Mouse (Mus musculus) gastrocnemius, postnatal 36 days (tissue): Measurements from ENCODE around the gene Hsd17b12. TPM values are rescaled to one million over a fixed set of nuclear protein-coding genes. Genes with fewer than 3 reads are reported as not detected.

Experiments
- DNase-seq, 2 experiments: peaks; one replicate each; pipeline ENCODE4 v3.0.0; 2022
- intact Hi-C: fragments of 180-260 bp; cut with DNase I; formaldehyde crosslinking; loops from one replicate; pipeline ENCODE4 v1.15.1; 2025
- total RNA-seq, 2 experiments: library from RNA; stranded (reverse); gene quantifications; 2 replicates each; pipeline ENCODE4 v1.2.3; 2021

Hsd17b12 gene
- total RNA-seq, 2 experiments from 2014 or later: 6.6 TPM

DNA sequence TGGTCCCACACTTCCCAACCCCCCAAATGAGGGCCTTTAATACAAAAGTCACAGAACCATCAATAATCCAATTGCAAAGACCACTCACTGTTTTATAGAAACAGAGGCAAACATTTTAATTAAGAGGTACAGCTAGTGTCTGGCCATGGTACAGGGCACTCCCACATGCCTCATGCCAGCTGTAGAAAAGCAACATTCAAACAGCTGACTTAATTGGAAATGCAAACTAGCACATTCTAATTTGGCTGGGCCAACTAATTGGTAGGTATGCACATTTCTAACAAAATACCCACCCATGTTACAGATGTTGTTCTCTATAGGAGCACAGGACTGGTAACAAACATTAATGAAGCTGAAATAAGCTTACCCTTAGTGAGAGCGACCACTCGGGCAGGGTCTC lies 54.0 kb downstream of the Hsd17b12 start:
- DNase-seq: no peak
- intact Hi-C loops: no loop called here

DNA sequence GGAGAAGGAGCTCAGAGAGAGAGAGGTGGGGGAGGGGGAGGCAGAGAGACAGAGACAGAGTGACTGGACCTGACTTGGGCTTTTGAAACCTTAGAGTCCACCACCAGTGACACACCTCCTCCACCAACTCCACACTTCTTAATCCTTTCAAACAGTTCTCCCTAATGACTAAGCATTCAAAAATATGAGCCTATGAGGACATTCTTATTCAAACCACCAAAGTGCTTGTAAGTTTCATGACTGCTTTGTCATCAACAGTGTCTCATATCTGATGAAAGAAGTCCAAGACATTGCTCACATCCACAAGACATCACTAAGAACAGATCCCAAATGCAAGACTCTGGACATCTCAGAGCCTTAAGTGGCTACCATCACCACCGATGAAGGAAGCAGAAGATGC lies 67.9 kb downstream of the Hsd17b12 start:
- intact Hi-C loops: no loop called here
- no peak for DNase-seq

DNA sequence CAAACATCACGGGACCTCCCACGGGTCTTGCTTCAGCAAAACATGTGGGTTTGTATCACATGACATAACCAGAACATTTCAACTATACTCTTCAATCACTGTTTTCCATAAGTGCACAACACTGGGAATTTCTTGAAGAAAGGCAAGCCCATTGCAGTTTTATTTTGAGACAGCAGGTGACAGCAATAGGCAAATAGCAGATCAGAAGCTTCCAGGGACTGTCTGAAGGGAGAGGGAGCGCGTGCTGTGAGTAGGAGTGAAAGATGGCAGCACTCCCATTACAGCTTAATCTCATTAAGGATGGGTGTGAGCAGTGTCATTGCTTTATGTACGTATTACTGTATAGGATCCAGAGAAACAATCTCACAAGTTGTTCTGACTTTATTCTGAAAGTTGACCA lies 88.3 kb downstream of the Hsd17b12 start:
- intact Hi-C loops: no loop called here

DNA sequence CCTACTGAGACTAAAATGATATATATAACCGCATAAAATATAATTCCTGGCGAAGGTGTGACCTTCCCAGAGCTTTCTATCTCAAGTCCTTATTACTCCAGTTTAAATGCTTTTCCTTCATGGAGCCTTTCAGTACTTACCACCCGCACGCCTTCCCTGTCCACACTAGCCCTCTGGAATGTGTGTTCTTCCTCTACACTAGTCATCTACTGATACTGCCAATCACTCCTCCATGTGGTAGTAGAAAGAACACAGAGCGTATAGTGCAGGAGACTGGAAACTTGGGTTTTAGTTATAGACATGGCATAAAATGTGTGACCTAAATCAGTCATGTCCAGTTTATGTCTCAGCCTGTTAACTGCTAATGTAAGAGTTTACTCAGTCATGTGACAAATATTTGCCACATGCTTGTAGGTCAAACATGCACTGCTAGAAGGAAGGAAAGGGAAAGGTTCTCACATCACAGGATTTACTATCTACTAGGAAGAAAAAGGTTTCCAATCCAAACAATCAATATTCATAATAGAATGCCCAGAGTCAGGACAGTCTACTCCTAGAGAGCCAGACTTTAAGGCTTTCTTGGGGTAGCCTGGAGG lies 91.1 kb downstream of the Hsd17b12 start:
- DNase-seq: no peak
- intact Hi-C loops: no loop called here

More for the DNA sequence above, 88.3 kb downstream of the Hsd17b12 start:
- no peak for DNase-seq

DNA sequence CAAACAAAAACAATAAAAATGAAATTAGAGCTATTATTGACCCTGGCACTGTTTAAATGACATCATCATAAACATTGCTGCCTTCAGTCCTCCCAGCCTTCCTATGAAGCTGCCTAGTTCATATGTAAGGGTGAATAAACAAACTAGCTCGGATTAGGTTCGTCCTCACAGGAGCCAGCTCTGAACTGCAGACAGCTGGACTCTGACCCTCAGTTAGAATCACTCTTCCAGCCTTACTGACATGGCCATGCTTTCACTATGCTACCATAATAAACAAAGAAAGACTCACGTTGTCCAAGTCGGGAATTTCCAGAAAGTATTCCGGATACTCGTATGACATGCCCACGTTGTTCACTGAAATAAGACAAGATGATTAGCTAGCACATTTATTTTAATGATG lies 91.6 kb downstream of the Hsd17b12 start:
- intact Hi-C loops: no loop called here
- DNase-seq: no peak

DNA sequence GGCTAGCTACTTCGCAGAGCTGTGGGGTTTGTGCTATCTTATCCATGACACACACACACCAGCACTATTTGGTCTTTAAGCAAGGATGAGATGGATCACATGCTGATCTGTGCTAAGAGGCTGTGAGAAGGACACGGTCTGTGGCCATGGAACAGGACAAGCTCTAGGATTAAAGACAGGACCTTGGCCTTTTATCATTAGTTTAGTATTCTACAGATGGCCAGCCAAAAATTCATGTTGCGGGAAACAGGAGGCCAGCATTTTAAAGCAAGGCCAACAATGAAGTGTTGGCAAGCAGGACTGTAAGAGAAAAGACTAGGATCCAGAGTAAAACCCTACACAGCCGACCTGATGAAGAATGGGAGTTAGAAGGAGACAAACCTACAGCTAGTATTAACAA lies 95.0 kb downstream of the Hsd17b12 start:
- no peak for DNase-seq
- intact Hi-C loops: no loop called here

DNA sequence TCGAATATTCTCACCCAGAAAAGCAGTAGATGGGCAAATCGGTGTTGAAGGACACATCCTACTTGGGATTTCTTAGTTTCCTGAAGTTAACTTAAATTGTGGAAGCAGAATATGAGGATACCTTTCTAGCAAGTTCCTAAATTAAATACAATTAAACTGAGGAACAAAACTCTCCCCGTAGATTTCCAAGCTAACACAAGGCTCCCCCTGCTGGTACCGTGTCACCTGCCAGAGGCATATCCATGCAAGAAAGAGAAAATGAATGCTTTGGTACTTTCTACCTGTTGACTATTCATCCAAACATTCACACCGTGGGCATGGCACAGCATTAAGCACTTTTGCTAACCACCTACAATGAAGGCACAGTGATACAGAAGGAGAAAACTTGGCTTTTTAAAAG lies 98.3 kb downstream of the Hsd17b12 start:
- intact Hi-C loops: loop anchor here (5.0 kb wide), 1 partner anchor 188 kb away; no protein-coding TSS in a partner anchor

DNA sequence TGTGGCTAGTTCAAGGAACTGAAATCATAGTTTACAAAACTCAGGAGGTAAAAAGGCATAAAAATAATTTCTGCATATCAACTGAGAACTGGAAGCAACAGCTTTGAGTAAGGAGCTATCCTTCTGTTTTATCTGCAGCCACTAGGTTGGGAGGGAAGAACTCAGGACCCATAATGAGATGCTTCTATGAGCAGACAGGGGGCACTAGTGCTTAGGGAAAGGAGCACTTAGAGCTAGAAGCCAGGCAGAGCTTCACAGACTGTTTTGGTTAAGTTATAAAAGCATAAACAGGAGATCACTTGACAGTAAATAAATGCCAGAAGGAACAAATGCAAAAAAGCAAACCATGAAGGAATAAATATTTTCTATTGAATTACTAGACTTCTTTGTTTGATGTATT lies 103.0 kb downstream of the Hsd17b12 start:
- no peak for DNase-seq
- intact Hi-C loops: loop anchor here (5.0 kb wide), 2 partner anchors 192 to 237 kb away; no protein-coding TSS in a partner anchor

More for the DNA sequence above, 98.3 kb downstream of the Hsd17b12 start:
- no peak for DNase-seq

DNA sequence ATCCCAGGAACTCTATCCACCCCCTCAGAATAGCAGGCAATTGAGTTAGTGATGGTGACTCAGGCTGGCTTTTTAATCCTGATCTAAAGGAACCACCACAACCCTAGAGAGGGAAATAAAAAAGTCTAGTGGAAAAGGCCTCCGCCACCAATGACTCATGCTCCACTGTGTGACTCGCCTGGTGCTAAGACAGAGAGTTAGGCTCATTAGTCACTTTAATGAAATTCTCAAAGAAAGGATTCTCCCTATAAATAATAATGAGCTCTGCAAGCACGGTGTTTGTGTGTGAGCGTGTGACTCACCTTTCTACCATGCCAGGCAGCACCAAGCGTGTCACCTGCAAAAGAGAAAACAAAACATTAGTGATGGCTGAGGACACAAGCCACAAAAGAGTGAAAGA lies 105.8 kb downstream of the Hsd17b12 start:
- intact Hi-C loops: loop anchor here (5.0 kb wide), 1 partner anchor 240 kb away; no protein-coding TSS in a partner anchor
- no peak for DNase-seq

DNA sequence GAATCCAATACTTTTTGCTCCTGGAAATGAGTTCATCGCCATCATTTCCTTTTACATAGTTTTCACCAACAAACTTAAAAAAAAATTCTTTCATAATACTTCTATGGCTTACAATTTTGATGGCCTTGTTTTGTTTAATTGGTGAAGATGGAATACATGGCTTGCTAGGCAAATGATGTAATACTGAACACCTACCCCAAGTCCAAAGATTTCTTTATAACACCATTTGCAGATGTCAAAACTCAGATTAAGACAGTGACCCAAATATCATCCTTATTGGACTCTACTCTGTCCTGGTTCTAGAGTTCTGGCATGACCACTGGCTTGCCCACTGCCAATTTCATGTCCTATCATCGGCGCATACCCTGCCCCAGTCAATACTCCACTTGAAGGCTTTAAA lies 106.9 kb downstream of the Hsd17b12 start:
- intact Hi-C loops: loop anchor here (5.0 kb wide), 1 partner anchor 241 kb away; no protein-coding TSS in a partner anchor

DNA sequence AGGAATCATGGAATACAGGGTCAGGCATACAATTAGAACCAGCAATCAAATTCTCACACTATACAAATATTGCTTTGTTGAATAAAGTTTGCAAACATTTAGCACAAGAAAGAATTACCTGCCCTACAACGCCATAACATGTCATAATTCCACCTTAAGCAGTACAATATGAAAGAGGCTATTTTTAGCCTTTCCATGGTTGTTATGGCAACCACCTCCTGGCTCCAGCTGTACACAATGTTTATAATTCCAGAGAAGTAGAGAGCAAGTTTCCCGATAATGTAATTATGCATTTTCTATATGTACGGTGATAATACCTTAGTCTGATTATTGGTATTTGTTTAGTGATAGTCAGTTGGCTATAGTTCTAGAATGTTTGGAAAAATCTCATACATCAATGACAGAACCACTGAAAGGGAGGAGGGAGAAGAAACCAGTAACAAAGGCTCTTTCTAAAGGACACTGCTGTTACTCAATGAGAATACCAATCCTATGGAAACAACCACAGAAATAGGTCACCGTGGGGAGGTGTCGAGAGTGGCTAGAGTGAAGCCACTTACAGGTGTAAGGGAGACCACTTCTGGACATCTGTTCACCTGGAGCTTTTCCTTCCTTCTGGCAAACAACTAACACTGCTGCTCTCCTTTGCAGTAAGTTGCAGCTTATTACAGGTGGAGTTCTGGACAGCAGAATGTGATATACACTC lies 108.1 kb downstream of the Hsd17b12 start:
- DNase-seq: no peak
- intact Hi-C loops: loop anchor here (5.0 kb wide), 1 partner anchor 243 kb away; no protein-coding TSS in a partner anchor

More for the DNA sequence above, 106.9 kb downstream of the Hsd17b12 start:
- DNase-seq: no peak

DNA sequence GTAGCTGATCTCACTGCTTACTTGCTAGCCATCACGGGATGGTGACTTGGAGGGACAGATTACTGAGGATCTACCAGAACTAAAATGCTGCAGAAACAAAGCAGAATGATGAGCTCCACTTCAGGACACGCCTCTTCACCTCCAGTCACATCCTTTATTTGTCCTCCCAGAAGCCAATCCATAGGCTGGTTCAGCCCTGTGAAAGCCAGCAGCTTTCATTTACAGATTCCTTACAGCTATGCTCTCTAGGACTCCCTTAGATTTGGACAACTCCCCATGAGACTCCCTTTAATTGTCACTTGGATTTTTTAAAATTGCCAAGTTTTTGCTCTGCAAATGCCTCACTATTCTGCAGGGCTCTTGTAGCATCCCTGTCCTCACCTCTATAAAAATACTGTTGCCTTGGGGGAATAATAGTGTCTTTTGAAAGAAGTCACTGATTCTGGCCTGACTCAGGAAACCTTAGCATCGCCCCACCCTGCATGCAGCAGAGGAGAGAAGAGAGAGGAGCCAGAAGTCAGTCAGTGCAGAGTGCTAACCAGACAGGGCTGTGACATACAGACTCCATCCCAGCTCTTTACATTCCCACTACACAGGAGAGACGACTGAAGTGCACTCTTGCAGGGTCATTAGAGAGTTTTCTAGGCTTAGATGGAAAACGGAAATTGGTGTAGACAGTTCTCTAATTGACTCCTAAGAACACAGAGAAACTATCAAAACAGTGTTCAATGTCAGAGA lies 108.9 kb downstream of the Hsd17b12 start:
- intact Hi-C loops: no loop called here
- no peak for DNase-seq

DNA sequence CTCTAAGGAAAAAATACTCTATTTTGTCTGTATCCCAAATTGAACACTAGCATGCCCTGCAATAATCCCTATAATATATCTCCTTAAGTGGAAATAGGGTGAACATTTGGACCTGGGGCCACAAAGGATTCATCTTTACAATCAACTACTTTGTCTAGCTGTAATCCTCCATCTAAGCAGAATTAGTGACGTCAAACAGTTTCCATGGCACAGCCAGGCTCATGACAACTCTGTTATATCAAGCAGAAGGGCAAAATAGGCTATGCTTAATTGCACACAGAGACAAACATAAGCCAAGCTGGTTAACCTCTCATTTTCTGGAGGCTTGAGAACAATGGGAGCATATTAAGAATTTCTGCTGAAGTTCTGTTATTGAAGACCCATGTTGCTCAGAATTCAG lies 109.5 kb downstream of the Hsd17b12 start:
- DNase-seq: no peak
- intact Hi-C loops: no loop called here

DNA sequence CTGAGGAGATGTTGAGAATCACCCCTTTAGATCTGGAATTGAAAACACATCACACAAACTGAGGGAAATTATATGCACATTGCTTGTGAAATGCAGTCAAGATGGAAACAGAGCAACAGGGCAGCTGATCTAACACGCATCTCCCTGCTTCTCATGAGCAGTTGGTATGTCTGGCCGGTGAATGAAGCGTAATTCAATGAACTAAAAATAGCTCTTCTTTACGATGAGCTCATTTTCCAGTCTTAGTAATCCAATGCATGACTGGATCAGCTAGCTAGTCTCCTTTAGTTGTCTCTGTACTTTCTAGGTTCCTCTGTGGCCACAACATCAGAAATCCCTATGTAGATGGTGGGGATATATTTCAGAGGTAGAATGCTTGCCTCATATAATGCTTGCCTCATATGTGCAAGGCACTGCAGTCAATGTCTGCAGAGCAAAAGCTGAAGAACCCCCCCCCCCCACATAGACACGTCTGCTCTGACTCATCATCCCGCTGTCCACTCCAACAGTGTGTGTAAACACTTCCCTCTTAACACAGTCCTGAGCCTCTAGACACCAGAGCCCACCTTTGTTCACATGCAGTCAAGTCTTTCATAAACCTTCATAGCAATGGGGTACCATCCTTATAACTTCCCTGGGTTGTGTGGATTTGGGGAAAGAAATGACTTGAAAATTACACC lies 112.2 kb downstream of the Hsd17b12 start:
- intact Hi-C loops: no loop called here

DNA sequence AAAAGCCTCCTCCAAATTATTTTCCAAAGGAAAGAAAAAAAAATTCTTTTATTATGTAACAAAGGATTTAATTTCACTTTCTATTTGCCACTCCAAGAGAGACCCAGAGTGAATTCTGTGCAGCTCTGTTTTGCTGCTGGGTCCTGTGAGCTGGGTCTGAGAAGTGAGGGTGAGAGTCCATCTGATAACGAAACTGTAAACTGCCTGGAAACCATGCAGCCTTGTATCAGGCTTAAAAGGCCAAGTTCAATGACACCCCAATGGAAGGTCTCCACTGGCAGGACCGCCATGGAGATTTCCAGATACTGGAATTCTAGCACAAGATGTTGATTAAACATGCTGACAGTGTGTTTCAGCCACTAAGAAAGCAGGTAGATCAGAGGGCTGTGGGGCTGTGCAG lies 113.6 kb downstream of the Hsd17b12 start:
- intact Hi-C loops: no loop called here

More for the DNA sequence above, 112.2 kb downstream of the Hsd17b12 start:
- DNase-seq: no peak

DNA sequence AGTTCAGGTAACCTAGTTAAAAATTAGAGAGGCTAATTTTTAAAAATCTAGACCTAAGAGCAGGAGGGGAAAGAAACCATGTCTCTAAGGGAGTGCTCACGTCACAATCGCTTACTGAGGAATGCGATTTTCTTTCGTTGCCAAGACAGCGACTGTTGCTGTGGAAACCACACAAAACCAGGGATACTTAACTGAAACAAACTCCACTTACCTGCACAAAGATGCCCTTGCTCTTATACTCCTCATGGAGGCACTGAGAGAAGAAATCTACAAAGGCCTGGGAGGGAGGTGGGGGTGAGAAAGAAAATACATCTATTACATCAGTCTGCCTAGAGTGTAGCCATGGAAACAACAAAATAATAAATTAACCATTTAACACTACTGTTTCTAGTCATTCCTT lies 114.1 kb downstream of the Hsd17b12 start:
- no peak for DNase-seq
- intact Hi-C loops: no loop called here

More for the DNA sequence above, 113.6 kb downstream of the Hsd17b12 start:
- no peak for DNase-seq

DNA sequence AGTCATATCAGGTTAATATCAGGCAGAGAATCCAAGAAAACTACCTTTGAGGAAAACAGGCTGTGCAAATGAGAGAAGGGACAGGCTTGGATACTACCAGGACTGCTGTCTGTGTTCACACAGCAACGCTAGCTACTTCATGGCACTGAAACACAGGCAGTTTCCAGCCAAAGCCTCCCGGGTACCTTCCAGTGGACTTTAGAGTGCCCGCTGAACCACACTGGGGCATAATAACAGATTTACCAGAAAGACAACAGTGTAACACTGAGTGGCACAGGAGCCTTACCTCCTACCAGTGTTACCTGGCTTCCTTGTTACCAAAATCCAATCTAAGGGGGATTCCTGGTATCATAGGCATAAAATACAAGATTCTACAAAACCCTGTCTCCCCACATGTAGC lies 115.3 kb downstream of the Hsd17b12 start:
- no peak for DNase-seq
- intact Hi-C loops: no loop called here

DNA sequence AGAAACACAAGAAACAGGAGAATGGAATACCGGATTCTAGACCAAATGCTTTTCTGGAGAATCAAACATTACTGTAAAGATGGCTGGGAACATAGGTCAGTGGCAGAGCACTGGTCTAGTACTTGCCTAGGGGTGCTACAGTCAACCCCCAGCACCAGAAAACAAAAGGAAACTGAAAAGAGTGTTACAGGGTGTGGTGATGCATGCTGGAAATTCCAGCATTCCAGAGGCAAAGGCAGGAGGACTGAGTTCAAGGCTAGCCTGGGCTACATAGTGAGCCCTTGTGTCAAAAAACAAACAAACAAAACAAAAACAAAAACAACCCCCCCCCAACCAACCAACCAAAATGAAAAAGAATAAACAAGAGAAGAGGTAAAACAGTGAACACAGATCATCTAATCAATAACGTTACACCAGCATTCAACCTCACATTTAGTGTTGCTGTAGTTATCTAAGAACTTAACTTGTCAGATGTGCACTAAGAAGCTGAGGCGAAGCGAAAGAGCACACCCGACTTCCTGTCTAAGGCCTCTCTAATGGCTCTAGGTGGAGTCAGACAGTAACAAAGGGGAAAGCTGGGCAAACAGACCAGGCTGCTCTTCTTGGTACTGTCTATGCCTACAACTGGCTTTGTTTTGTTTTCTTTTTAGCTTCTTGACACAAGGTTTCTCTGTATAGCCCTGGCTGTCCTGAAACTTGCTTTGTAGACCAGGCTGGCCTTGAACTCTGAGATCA lies 117.2 kb downstream of the Hsd17b12 start:
- DNase-seq: no peak
- intact Hi-C loops: no loop called here

DNA sequence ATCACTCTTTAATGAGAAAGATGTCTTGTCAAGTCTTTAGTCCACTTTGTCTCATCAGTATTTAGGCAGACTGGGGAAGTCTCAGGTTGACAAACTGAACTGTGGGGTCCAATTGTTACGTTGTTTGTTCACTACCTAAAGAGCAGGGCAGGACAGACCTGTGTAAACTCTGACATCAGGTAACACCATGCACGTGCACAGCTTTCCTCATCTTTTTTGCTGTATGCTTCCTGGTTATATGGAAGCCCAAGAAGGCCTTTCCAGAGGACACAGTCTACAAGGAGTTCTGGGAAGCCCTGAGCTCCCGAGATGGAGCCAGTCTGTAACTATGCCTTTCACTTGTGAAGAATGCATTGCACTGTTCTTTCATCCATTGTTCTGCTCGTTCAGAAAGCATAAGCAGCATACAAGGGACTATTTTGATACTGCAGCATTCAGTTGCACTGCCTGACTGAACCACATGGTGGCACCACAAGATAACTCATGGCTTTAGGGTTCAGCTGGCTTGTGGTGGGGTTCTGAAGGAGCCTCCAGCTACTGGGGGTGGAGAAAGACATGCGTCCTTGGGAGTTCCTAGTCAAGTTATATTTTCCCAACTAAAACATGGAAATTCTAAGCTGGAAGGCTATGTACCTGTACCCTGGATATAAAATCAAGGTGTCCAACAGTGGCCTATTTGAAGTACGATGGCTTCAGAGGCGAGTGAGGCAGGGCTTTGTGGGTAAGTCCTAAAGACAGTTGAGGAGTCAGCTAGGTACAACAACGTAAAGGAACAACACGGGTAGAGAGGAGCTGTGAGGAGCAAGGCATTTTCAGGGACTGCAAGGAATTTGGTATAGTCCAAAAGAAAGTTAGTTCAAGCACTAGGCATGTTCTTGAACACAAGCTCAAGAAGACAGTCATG lies 122.1 kb downstream of the Hsd17b12 start:
- peak; percentile 20 to 61 for DNase-seq
- intact Hi-C loops: loop anchor here (2.0 to 5.0 kb wide), 2 partner anchors 207 to 255 kb away; no protein-coding TSS in a partner anchor
